Mouse (Mus musculus) cerebellum, postnatal 10 days (tissue): ENCODE data around the gene Dpm2.
A peak's percentile ranks its signal among the peaks of the same experiment; 100 is the strongest.

ENCODE experiments used
- DNase-seq, 2 experiments: peaks; one replicate each; pipeline ENCODE4 v3.0.0; 2021; ENCODE audit warnings: mixed read lengths in 2 of 2

Dpm2 gene

GRCm38 (mm10) chr2:32617109-32617508 lies 46.5 kb downstream of the Dpm2 start:
- no peak for DNase-seq

- DNase-seq: peak; percentile 56 to 71
Measured at GRCm38 (mm10) chr2:32617601-32618000, 46.9 kb downstream of the Dpm2 start.

- DNase-seq: no peak
Measured at GRCm38 (mm10) chr2:32618051-32618450, 47.4 kb downstream of the Dpm2 start.

GRCm38 (mm10) chr2:32620682-32621516 lies 50.2 kb downstream of the Dpm2 start:
- peak in 1 of 2 experiments; percentile 62 for DNase-seq

GRCm38 (mm10) chr2:32621517-32621859 lies 50.8 kb downstream of the Dpm2 start, which contains the start of gene Ak1:
TSS of gene Ak1 (plus strand) at chr2:32621758.
- no peak for DNase-seq
